Mouse (Mus musculus): ENCODE data around the gene Csf3. TPM values are rescaled to one million over a fixed set of nuclear protein-coding genes. Genes with fewer than 3 reads are reported as not detected.

Csf3 gene
- polyA plus RNA-seq, 1 experiment from 2014 or later, result not detected

GRCm38 (mm10) chr11:98715946-98716345 is 14.9 kb downstream of the Csf3 start:
- no peak overlapping the region for H3K27ac ChIP-seq (ENCODE audit: low read depth, low read length)
- no peak overlapping the region for H3K4me2 ChIP-seq
- H3K4me1 ChIP-seq (ENCODE audit: control insufficient read depth, insufficient read depth, low read length), result no peaks in the 10 kb centered on the region; the same call in 1 of the 2 replicates
- DNase-seq (ENCODE audit: low spot score, missing footprints) (no peak), ATAC-seq (ENCODE audit: low FRiP score) (no peak)
- peaks cover 18% of the 10 kb centered on the region; the same call in 1 of the 2 replicates for H3K36me3 ChIP-seq (ENCODE audit: control insufficient read depth, insufficient read depth, low read length)
- no peaks in the 10 kb centered on the region for H3K27me3 ChIP-seq (ENCODE audit: control insufficient read depth, insufficient read depth, low read length)
- 93% methylated on average over 9 of the region's 9 CpGs for WGBS
- no peaks in the 10 kb centered on the region for H3K9me3 ChIP-seq (ENCODE audit: control insufficient read depth, low read length)
- H3K9ac ChIP-seq (ENCODE audit: low read length), result no peak overlapping the region
- no peak overlapping the region for H3K4me3 ChIP-seq (ENCODE audit: low read depth, low read length)

- Histone ChIP-seq H3K27me3 (ENCODE audit: control insufficient read depth, insufficient read depth, low read length) (no peaks in the 10 kb centered on the region), H3K36me3 (ENCODE audit: control insufficient read depth, insufficient read depth, low read length) (peaks cover 14% of the 10 kb centered on the region; the same call in 1 of the 2 replicates), H3K27ac (ENCODE audit: low read depth, low read length) (no peak overlapping the region), H3K9me3 (ENCODE audit: control insufficient read depth, low read length) (no peaks in the 10 kb centered on the region), H3K4me1 (ENCODE audit: control insufficient read depth, insufficient read depth, low read length) (no peaks in the 10 kb centered on the region; the same call in 1 of the 2 replicates), H3K9ac (ENCODE audit: low read length) (no peak overlapping the region), H3K4me3 (ENCODE audit: low read depth, low read length) (no peak overlapping the region), H3K4me2 (no peak overlapping the region)
- WGBS, result 20% methylated on average over 13 of the region's 13 CpGs
- DNase-seq (ENCODE audit: low spot score, missing footprints), result peak; percentile 97
- no peak for ATAC-seq (ENCODE audit: low FRiP score)
Observed at GRCm38 (mm10) chr11:98717904-98718303, 16.8 kb downstream of the Csf3 start.

- WGBS, result 67% methylated on average over 2 of the region's 2 CpGs
- H3K36me3 ChIP-seq (ENCODE audit: control insufficient read depth, insufficient read depth, low read length), result peaks cover 9% of the 10 kb centered on the region; the same call in 1 of the 2 replicates
- ATAC-seq (ENCODE audit: low FRiP score) (no peak), DNase-seq (ENCODE audit: low spot score, missing footprints) (no peak)
- no peaks in the 10 kb centered on the region for H3K9me3 ChIP-seq (ENCODE audit: control insufficient read depth, low read length)
- H3K27me3 ChIP-seq (ENCODE audit: control insufficient read depth, insufficient read depth, low read length), result no peaks in the 10 kb centered on the region
- H3K9ac ChIP-seq (ENCODE audit: low read length), result no peak overlapping the region
- no peak overlapping the region for H3K27ac ChIP-seq (ENCODE audit: low read depth, low read length)
- H3K4me3 ChIP-seq (ENCODE audit: low read depth, low read length), result no peak overlapping the region
- H3K4me2 ChIP-seq, result no peak overlapping the region
- H3K4me1 ChIP-seq (ENCODE audit: control insufficient read depth, insufficient read depth, low read length), result no peaks in the 10 kb centered on the region; the same call in 1 of the 2 replicates
Observed at GRCm38 (mm10) chr11:98720756-98721155, 19.7 kb downstream of the Csf3 start.

- Histone ChIP-seq H3K27me3 (ENCODE audit: control insufficient read depth, insufficient read depth, low read length) (no peaks in the 10 kb centered on the region), H3K4me3 (ENCODE audit: low read depth, low read length) (no peak overlapping the region), H3K27ac (ENCODE audit: low read depth, low read length) (no peak overlapping the region), H3K4me1 (ENCODE audit: control insufficient read depth, insufficient read depth, low read length) (no peaks in the 10 kb centered on the region; the same call in 1 of the 2 replicates), H3K9me3 (ENCODE audit: control insufficient read depth, low read length) (no peaks in the 10 kb centered on the region), H3K9ac (ENCODE audit: low read length) (no peak overlapping the region), H3K4me2 (no peak overlapping the region), H3K36me3 (ENCODE audit: control insufficient read depth, insufficient read depth, low read length) (peaks cover 7% of the 10 kb centered on the region; the same call in 1 of the 2 replicates)
- WGBS, result 73% methylated on average over 24 of the region's 24 CpGs
- DNase-seq (ENCODE audit: low spot score, missing footprints) (no peak), ATAC-seq (ENCODE audit: low FRiP score) (no peak)
Observed at GRCm38 (mm10) chr11:98721458-98722226, 20.6 kb downstream of the Csf3 start.

GRCm38 (mm10) chr11:98723098-98723497 is 22.0 kb downstream of the Csf3 start:
- Histone ChIP-seq H3K9ac (ENCODE audit: low read length) (no peak overlapping the region), H3K27me3 (ENCODE audit: control insufficient read depth, insufficient read depth, low read length) (no peaks in the 10 kb centered on the region), H3K4me3 (ENCODE audit: low read depth, low read length) (no peak overlapping the region), H3K4me1 (ENCODE audit: control insufficient read depth, insufficient read depth, low read length) (no peaks in the 10 kb centered on the region; the same call in 1 of the 2 replicates), H3K9me3 (ENCODE audit: control insufficient read depth, low read length) (no peaks in the 10 kb centered on the region), H3K4me2 (no peak overlapping the region), H3K36me3 (ENCODE audit: control insufficient read depth, insufficient read depth, low read length) (peaks cover 4% of the 10 kb centered on the region; the same call in 1 of the 2 replicates), H3K27ac (ENCODE audit: low read depth, low read length) (no peak overlapping the region)
- WGBS, result 82% methylated on average over 7 of the region's 7 CpGs
- DNase-seq (ENCODE audit: low spot score, missing footprints) (no peak), ATAC-seq (ENCODE audit: low FRiP score) (no peak)

- WGBS, result 96% methylated on average over 15 of the region's 15 CpGs
- Histone ChIP-seq H3K4me3 (ENCODE audit: low read depth, low read length) (no peak overlapping the region), H3K27ac (ENCODE audit: low read depth, low read length) (no peak overlapping the region), H3K36me3 (ENCODE audit: control insufficient read depth, insufficient read depth, low read length) (peaks cover 4% of the 10 kb centered on the region; the same call in 1 of the 2 replicates), H3K4me2 (no peak overlapping the region), H3K9ac (ENCODE audit: low read length) (no peak overlapping the region), H3K27me3 (ENCODE audit: control insufficient read depth, insufficient read depth, low read length) (no peaks in the 10 kb centered on the region), H3K4me1 (ENCODE audit: control insufficient read depth, insufficient read depth, low read length) (peaks cover 8% of the 10 kb centered on the region; the same call in 1 of the 2 replicates), H3K9me3 (ENCODE audit: control insufficient read depth, low read length) (no peaks in the 10 kb centered on the region)
- ATAC-seq (ENCODE audit: low FRiP score) (no peak), DNase-seq (ENCODE audit: low spot score, missing footprints) (no peak)
Observed at GRCm38 (mm10) chr11:98725926-98726506, 25.0 kb downstream of the Csf3 start.

- DNase-seq (ENCODE audit: low spot score, missing footprints), result peak; percentile 98
- Histone ChIP-seq H3K27ac (ENCODE audit: low read depth, low read length) (no peak within 1 kb of the TSS), H3K36me3 (ENCODE audit: control insufficient read depth, insufficient read depth, low read length) (peaks cover 2% of the 10 kb centered on the region; the same call in 1 of the 2 replicates), H3K9me3 (ENCODE audit: control insufficient read depth, low read length) (0 out of 2 replicates have a peak, but pooled peaks cover 1% of the 10 kb centered on the region), H3K4me1 (ENCODE audit: control insufficient read depth, insufficient read depth, low read length) (peaks cover 8% of the 10 kb centered on the region; the same call in 1 of the 2 replicates), H3K4me2 (peak within 1 kb of the TSS; percentile 76), H3K27me3 (ENCODE audit: control insufficient read depth, insufficient read depth, low read length) (no peaks in the 10 kb centered on the region), H3K9ac (ENCODE audit: low read length) (peak within 1 kb of the TSS; percentile 71), H3K4me3 (ENCODE audit: low read depth, low read length) (peak within 1 kb of the TSS; percentile 61)
- WGBS, result under 1% methylated on average over 16 of the region's 16 CpGs
- peak; percentile 97 for ATAC-seq (ENCODE audit: low FRiP score)
Observed at GRCm38 (mm10) chr11:98729119-98729588, 28.1 kb downstream of the Csf3 start, which contains the start of gene Med24. Gene Med24 (minus strand): TSS chr11:98729435.

- no peak overlapping the region for H3K9ac ChIP-seq (ENCODE audit: low read length)
- no peak overlapping the region for H3K4me2 ChIP-seq
- 0 out of 2 replicates have a peak, but pooled peaks cover 2% of the 10 kb centered on the region for H3K9me3 ChIP-seq (ENCODE audit: control insufficient read depth, low read length)
- WGBS, result 72% methylated on average over 4 of the region's 4 CpGs
- H3K27ac ChIP-seq (ENCODE audit: low read depth, low read length), result no peak overlapping the region
- no peak overlapping the region for H3K4me3 ChIP-seq (ENCODE audit: low read depth, low read length)
- no peak for ATAC-seq (ENCODE audit: low FRiP score)
- no peaks in the 10 kb centered on the region for H3K36me3 ChIP-seq (ENCODE audit: control insufficient read depth, insufficient read depth, low read length)
- H3K27me3 ChIP-seq (ENCODE audit: control insufficient read depth, insufficient read depth, low read length), result no peaks in the 10 kb centered on the region
- no peak for DNase-seq (ENCODE audit: low spot score, missing footprints)
- H3K4me1 ChIP-seq (ENCODE audit: control insufficient read depth, insufficient read depth, low read length), result peaks cover 8% of the 10 kb centered on the region; the same call in 1 of the 2 replicates
Observed at GRCm38 (mm10) chr11:98730727-98731126, 29.7 kb downstream of the Csf3 start.

- no peak for ATAC-seq (ENCODE audit: low FRiP score)
- Histone ChIP-seq H3K4me3 (ENCODE audit: low read depth, low read length) (no peak overlapping the region), H3K9me3 (ENCODE audit: control insufficient read depth, low read length) (0 out of 2 replicates have a peak, but pooled peaks cover 2% of the 10 kb centered on the region), H3K4me1 (ENCODE audit: control insufficient read depth, insufficient read depth, low read length) (peaks cover 8% of the 10 kb centered on the region; the same call in 1 of the 2 replicates), H3K36me3 (ENCODE audit: control insufficient read depth, insufficient read depth, low read length) (no peaks in the 10 kb centered on the region), H3K4me2 (no peak overlapping the region), H3K9ac (ENCODE audit: low read length) (no peak overlapping the region), H3K27ac (ENCODE audit: low read depth, low read length) (no peak overlapping the region), H3K27me3 (ENCODE audit: control insufficient read depth, insufficient read depth, low read length) (no peaks in the 10 kb centered on the region)
- no peak for DNase-seq (ENCODE audit: low spot score, missing footprints)
- 62% methylated on average over 5 of the region's 5 CpGs for WGBS
Observed at GRCm38 (mm10) chr11:98731134-98731533, 30.1 kb downstream of the Csf3 start.

All from midbrain, embryonic 11.5 days (tissue).